Mouse (Mus musculus) lung, adult 2 months (tissue): ENCODE measurements at regions not wholly inside any gene's neighbourhood (a gene's known extent, or its start where the extent isn't known, plus 50 kb on each side); places are given as distances from the start of the nearest gene placed in this dataset.

Source experiments
- CTCF ChIP-seq: fragments of 200-500 bp; IDR thresholded peaks from 2 replicates; pipeline ENCODE4 v1.5.1; 2011; ENCODE audit warnings: mild to moderate bottlenecking, low read length, control low read depth; ENCODE audit not compliant: insufficient read depth
- POLR2A ChIP-seq: fragments of 200-500 bp; IDR thresholded peaks from 2 replicates; pipeline ENCODE4 v1.6.1; 2011; ENCODE audit warnings: low read depth, mild to moderate bottlenecking, control low read depth, low read length, borderline replicate concordance; ENCODE audit errors: extremely low read depth

DNA sequence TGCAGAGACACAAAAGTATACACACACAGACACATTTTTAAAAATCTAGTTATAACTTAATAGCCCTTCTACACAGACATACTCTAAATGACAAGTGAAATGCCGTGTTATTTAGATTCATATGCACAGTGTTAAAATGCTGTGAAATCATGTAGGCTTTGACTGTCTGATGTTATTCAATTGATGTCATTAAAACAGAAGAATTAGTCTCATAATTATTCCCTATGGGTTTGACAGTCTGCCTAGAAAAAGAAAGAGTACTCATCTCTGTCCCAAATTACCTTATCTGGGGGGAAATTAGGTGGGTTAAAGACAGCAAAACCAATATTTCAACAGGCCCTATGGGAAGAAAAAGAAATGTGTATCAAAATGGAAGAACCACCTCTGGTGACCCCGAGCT, 339.0 kb downstream of the Gm11361 start:
- TF ChIP-seq CTCF (no peak), POLR2A (no peak)
